Mouse (Mus musculus) adrenal gland (tissue): ENCODE data around the gene Fut4.

Source experiments
- intact Hi-C: fragments of 180-260 bp; cut with DNase I; formaldehyde crosslinking; loops from one replicate; pipeline ENCODE4 v1.15.1; 2025
- long read RNA-seq, 2 experiments: library from polyadenylated mRNA; unstranded; transcript quantifications; one replicate each; pipeline ENCODE4 v2.0.0; 2020; ENCODE audit warnings: borderline replicate concordance in 1 of 2; ENCODE audit not compliant: insufficient replicate concordance in 1 of 2

The Fut4 gene
- long read RNA-seq, experiment 1, result 0 reads
- long read RNA-seq, experiment 2, full-length matches to known transcripts, result 1 of 1 reads
- long read RNA-seq, experiment 2, partial matches to known transcripts, result 0 of 1 reads
- long read RNA-seq, experiment 2, other reads (novel, unspliced or antisense), result 0 of 1 reads

- intact Hi-C loops, result no loop called here
These were observed at the start of gene Fut4 for GRCm38 (mm10) chr9:14752001-14752522. Gene Fut4 (minus strand): TSS chr9:14752393.

- intact Hi-C loops, result loop anchor here (10.0 kb wide), 1 partner anchor 517 kb away; the partner anchor contains the start of genes 4931406C07Rik and Taf1d
These were observed 35.2 kb upstream of the Fut4 start for GRCm38 (mm10) chr9:14787356-14787755.

DNA sequence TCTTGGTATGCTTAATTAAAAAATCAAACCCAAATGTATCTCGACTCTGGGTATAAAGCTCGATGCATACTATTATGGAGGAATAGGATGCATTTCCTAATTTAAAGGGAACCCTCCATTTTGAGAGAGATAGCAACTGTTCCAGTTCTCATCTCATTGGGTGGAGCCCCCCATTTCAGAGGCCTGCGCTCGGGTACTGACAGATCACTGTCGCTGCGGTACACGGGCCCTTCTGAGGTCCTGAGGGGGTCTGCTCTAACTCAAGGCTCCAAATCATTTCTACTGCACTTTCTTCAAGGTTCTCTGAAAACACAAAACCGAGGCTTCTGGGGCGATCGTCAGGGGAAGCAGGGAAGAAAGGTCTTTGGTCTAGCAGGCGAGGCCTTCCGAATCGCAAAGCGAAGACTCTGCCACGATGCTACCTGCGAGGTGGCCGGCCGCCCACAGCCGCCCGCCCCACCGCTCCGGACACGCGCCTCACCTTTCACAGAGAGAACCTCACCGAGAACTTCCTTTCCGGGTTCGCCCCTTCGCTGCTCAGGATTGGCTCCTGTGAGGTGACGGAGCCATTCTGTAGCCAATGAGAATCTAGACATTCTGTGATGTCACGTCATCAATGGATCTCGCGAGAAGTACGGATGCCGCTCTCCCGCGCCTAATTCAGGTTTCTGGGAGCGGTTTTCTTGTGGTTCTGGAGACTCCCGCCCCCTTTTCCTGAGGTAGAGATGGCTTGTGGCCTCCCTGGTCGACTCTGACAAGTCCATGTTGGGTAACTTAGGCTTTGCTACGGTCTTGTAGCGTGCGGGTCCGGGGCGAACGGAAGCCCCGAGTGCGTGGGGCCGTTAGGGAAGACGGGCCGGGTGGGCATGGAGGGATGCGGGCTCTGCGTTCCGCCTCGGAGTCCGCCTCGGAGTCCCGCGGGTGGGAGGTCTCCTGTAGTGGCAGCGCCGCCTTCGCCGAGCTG lies 32.1 kb upstream of the Fut4 start, which contains the start of the genes Mre11a and Ankrd49:
Mre11a (plus strand) TSS at position 616 of the 964 bp plus-strand sequence.
Ankrd49 (minus strand) TSS at position 818 of the 964 bp plus-strand sequence.
- intact Hi-C loops, result loop anchor here (10.0 kb wide), 1 partner anchor 520 kb away; the partner anchor contains the start of genes 4931406C07Rik and Taf1d

DNA sequence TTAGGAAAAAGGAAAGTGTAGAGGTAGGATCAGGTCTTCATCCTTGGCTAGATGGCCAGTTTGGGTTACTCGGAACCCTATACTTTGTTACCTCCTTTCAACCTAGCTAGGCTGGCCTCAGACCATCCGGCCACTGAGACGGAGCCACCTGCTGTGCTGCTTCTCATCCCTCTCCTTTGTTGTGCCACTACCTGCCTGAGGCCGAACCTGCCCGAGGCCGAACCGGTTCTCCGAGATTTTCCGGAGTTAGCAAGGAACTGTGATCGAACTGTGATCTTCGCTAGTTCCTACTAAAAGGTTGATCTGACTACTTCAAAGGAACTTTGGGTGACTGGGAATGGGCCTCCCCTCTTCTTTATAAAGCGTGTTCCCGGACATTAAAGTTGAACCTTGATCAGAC lies 26.1 kb upstream of the Fut4 start:
- intact Hi-C loops, result no loop called here

- intact Hi-C loops, result loop anchor here (2.0 kb wide), 1 partner anchor 241 kb away; no protein-coding TSS in a partner anchor
These were observed 21.6 kb upstream of the Fut4 start for GRCm38 (mm10) chr9:14773813-14774212.

- intact Hi-C loops, result no loop called here
These were observed 19.9 kb upstream of the Fut4 start for GRCm38 (mm10) chr9:14772074-14772473.

GRCm38 (mm10) chr9:14770803-14771471 lies 18.7 kb upstream of the Fut4 start, which contains the start of gene 1700012B09Rik:
Gene 1700012B09Rik (minus strand): TSS chr9:14771030.
- intact Hi-C loops, result no loop called here

GRCm38 (mm10) chr9:14769811-14770210 lies 17.6 kb upstream of the Fut4 start:
- intact Hi-C loops, result loop anchor here (10.0 kb wide), 1 partner anchor 245 kb away; no protein-coding TSS in a partner anchor

DNA sequence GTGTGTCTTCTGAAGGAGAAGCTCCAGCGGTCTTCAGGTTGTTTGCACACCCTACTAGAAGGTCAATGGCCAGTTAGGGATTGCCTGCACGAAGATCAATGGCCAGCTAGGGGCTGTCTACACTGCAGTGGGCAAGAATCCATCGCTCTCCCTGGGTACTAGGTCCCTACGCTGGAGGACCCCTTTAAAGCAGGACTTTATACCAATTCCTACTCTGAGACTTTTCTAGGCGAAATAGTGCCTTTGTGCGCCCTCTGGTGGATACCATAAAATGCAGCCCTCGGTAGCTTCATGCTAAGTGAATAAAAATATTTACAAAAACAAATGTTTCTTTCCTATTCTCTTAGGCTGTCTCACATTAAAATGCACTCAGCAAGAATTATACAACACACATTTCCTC lies 12.6 kb upstream of the Fut4 start:
- intact Hi-C loops, result loop anchor here (5.0 to 10.0 kb wide), 2 partner anchors 67 to 240 kb away; no protein-coding TSS in a partner anchor

DNA sequence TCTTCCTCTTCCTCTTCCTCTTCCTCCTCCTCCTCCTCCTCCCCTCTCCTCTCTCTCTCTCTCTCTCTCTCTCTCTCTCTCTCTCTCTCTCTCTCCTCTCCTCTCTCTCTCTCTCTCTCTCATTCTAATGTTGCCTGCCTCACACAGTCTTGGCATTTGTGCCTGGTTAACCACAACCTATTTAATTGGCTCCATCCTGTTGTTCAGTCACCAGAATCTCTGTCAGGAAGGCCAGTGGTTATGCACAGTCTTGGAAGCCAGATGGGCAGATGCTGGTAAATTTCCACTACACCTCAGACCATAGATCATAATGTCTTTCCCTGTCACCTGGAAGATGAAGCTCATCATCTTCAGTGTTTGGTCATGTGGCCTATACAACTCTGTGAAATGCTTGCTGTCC lies 7.1 kb upstream of the Fut4 start:
- intact Hi-C loops, result no loop called here

DNA sequence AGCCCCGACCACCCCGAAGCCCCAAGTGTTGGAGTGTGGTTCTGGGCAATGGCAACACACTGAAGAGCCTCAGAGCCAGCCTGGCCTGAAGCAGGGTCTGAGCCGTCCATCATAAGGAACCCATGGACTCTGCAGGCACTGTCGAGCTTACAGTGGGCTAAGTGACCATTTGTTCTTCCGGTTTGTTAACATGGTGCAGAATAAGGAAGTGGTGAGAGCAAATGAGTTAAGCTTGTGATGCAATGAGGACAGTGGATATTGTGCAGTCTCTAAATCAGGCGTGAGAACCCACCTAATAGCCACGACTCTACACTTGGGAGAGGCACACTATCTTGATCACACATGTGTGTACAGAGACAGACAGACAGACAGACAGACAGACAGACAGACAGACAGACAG lies 6.4 kb upstream of the Fut4 start:
- intact Hi-C loops, result no loop called here

DNA sequence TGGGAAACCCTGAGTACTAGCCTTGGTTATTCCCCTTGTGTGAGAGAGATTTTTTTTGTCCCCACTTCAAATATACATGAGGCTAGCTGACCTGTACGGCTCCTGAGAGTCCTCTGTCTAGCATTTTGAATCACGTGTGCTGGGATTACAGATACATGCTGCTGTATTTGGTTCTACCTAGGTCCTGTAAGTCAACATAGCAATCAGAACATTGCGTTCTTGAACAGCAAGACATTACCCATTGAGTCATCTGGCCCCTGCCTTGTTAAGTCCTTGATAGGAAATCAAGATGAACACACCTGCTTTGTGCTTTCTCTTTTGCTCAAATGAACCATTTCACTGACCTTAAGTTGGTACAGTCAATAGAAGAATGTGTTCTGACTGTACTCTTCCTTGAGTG lies 2.3 kb upstream of the Fut4 start:
- intact Hi-C loops, result no loop called here

DNA sequence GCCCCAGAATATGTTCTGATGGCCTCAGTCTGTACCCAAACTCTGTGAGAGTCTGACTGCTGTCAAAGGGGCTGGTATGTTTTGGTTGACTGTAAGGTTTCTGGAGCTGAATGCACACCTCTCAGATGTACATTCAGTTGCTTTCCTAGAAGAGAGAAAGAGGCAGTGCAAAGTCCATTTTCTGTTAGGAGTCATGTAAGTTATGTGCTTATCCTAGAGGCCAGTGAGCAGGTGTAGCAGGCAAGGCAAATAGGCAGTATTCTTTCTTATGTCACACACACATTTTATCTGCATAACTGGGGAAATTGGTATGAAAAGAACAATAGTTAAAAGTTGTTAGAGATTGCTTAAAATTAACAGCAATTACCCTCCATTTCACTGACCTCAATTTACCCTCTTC lies 1.8 kb upstream of the Fut4 start:
- intact Hi-C loops, result no loop called here

DNA sequence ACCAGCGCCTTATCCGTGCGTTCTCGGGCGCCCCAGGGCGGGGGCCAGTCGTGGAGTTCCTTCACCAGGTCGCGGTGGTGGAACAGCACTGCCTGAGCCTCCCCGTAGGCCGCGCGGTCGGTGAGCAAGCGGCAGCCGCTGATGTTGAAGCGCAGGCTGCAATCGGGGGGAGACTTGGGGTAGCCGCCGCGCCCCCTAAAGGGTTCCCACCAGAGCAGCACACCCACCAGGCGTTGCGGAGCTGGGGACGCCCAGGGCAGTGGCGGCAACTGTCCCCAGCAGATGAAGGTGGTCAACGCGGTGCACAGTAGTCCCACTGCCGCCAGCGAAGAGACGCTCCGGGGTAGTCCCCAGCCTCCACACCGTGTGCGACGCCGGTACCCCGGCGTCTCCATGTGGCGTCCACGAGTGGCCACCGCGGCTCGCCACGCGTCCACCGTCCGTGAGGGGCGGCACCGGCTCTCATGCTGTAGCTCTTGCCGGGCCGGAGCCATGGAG lies 641 bp downstream of the Fut4 start:
- intact Hi-C loops, result no loop called here

DNA sequence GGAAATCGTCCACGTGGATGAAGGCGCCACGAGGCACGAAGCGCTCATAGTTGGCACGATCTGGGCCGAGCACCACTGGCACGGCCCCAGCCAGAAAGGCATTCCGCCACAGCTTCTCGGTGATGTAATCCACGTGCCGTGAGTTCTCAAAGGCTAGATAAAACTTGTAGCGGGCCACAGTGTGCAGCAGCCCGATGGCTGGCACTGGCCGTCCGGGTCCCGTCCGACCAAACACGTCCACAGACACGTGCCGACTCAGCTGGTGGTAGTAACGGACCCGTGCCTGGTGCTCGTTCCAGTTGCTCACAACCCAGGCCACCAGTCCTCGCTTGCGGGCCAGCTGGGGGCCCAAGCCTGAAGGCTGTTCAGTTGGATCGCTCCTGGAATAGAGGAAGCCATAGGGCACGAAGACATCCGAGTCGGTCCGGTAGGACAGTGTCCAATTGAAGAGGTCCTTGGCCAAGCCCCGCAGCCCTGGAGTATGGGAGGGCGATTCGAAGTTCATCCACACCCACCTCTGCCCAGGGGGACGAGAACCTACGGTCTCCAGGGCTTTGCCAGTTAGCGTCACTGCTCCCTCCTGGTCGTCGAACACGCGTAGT lies 1.2 kb downstream of the Fut4 start:
- intact Hi-C loops, result no loop called here

DNA sequence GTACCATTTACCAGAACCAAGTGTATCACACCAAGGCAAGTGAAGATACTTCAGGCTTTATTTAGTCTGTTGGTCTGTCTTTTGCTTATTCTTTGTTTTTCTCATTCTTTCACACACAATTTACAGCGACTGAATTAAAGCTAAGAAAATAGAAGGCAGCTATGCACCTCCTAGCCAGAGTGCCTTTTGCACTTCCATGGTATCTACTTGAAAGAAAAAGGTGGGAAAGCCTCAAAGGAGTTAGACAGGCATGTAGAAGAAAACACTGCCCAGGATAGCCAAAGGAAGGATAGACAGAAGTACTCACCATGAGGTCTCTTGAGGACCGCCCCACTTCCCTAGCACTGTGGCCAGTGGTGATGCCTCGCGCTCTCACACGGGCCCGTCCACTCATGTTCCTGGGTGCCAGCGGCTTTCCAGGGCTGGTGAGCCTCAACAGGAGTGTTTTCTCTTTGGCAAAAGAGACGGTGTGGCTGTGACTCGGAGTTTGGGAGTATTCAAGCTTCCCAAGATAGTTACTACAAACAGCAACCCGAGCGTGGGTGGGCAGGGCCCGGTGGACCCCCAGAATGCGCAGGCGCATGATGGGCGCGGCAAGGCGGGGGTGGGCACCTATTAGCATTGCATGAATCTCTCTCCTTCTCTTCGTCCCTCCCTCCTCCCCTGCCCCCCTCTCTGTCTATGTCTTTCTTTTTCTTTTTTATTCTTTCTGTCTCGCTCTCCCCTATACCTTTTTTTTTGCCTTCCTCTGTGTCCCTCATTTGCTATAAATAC lies 11.9 kb downstream of the Fut4 start, which contains the start of gene Piwil4:
Piwil4 (minus strand) TSS at position 583 of the 774 bp plus-strand sequence.
- intact Hi-C loops, result no loop called here

DNA sequence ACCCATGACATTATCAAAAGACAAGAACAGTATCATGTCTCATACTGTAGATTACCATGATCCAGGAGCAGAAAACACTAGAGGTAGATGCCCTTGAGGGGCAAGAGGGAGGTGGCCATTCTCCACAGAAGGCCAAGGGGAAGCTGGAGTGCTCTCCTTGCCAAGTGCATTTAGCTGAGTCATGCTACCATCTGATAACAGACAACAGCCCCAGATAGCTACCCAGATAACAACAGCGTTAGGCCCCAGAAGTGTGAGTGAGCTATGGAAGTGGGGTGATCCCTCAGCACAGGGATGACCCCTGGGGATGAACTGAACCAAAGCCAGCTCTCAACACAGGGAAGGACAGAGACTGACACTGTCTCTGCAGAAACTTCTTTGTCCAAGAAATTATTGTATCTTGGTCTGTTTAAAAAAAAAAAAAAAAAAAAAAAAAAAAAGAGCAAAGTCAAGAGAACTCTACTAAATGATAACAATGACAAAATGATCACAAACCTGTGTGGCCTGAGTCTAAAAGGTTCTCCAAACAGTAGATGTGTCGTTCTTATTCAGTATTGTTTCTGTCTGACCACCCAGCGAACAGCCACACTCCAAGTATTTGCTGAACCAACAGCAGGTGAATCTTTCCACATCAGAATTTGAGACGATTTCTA lies 12.6 kb downstream of the Fut4 start:
- intact Hi-C loops, result no loop called here

DNA sequence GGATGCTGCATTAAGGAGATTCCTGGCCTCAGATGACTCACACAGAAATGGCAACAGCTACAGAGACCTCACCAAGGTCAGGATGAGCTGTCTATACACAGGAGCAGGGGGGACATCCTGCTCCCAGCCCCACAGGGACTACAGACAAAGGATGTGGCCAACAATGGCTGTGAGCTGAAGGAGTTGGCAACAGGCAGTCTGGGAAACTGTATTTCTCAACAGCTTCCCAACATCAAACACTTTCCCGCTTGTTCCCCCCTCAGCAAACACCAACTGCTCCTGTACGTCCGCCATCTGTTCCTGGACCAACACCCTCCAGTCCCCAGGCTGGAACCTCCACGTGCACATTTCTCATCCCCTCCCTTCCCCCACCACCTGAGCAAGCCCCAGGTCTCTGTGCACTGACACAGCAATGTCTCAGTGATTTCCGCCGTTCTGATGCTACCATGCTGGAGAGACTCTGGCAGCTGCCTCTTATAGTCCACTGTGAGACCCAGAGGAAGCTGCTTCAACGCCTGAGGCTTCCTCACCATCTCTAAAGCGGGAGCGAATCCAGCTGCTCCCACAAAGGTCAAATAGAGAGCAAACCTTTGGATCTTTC lies 21.2 kb downstream of the Fut4 start:
- intact Hi-C loops, result no loop called here

- intact Hi-C loops, result no loop called here
These were observed 23.8 kb downstream of the Fut4 start for GRCm38 (mm10) chr9:14728365-14728764.
